Mouse (Mus musculus) bone marrow, adult 2 months (tissue): ENCODE results near the gene Maats1.

ENCODE experiments used
- CTCF ChIP-seq: fragments of 200-500 bp; IDR thresholded peaks from 2 replicates; pipeline ENCODE4 v1.5.1; 2011; ENCODE audit warnings: low read length, control low read depth; ENCODE audit not compliant: control insufficient read depth, insufficient read depth
- POLR2A ChIP-seq: fragments of 200-500 bp; IDR thresholded peaks from 2 replicates; pipeline ENCODE4 v1.6.1; 2011; ENCODE audit warnings: low read depth, mild to moderate bottlenecking, control low read depth, low read length, borderline replicate concordance; ENCODE audit not compliant: control insufficient read depth

- TF ChIP-seq CTCF (no peak), POLR2A (no peak)
Observed at GRCm38 (mm10) chr16:38363256-38363595, 21.3 kb upstream of the Maats1 start.
